Mouse (Mus musculus) CD8-positive naive resting alpha-beta T cell, adult 2 months (primary cell): ENCODE measurements around the gene Hoxc8.
A peak's percentile ranks its signal among the peaks of the same experiment; 100 is the strongest.

Source experiments
- DNase-seq, 2 experiments: peaks; one replicate each; pipeline ENCODE4 v3.0.0; 2022; ENCODE audit warnings: low read depth in 2 of 2, low spot score in 2 of 2

Gene Hoxc8

GRCm38 (mm10) chr15:102981379-102982288, 8.8 kb upstream of the Hoxc8 start:
- DNase-seq: no peak

DNA sequence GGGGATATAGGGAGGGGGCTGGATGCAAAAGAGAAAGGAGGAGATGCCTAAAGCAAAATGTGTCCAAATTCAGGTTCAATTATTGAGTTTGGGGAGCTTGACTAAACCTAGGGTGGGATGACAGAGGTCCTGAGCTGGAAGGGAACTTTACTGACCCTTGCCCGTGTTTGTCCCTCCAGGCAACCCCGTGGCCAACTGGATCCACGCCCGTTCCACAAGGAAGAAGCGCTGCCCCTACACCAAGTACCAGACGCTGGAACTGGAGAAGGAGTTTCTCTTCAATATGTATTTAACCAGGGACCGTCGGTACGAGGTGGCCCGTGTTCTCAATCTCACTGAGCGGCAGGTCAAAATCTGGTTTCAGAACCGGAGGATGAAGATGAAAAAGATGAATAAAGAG, 6.7 kb upstream of the Hoxc8 start:
- DNase-seq: no peak

DNA sequence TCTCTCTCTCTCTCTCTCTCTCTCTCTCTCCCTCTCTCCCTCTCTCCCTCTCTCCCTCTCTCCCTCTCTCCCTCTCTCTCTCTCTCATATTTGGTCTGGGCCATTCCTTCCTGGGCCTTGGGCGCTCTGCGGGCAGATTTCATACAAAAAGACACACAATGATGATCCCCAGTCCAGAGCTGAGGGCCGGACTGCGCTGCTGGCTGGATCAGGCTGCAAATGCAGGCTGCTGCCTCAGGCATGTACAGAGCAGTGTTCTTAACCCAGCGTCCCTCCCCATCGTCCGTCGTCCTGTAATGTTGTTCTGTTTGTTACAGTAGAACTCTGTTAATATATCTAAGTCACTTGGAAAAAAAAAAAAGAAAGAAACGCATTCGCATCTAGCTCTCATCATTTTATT, 5.9 kb upstream of the Hoxc8 start:
- no peak for DNase-seq

DNA sequence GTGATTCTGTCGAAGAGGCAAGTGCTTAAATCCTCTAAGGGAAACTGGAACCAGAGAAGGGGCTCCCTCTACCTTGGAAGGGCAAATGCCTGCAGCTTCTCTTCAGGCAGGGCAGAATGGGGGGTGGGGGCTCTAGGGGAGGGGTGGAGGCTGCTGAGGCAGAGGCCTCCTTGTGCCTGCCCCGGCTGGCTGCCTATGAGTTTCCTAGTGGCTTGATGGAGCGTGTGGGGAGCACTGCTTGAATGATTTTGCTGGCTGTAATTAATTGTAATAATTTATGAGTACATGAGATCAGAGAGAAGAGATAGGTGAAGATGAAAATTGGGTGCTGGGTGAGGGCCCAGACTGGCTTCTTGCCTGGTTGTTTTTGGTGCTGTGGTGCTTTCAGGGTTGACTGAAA, 5.5 kb upstream of the Hoxc8 start:
- no peak for DNase-seq

GRCm38 (mm10) chr15:102987124-102987833, 3.1 kb upstream of the Hoxc8 start:
- DNase-seq: peak; percentile 75 to 80

GRCm38 (mm10) chr15:102988078-102988477, 2.3 kb upstream of the Hoxc8 start:
- no peak for DNase-seq

GRCm38 (mm10) chr15:102991782-102992181, 1.4 kb downstream of the Hoxc8 start:
- no peak for DNase-seq

GRCm38 (mm10) chr15:102992206-102992605, 1.8 kb downstream of the Hoxc8 start:
- DNase-seq: no peak

DNA sequence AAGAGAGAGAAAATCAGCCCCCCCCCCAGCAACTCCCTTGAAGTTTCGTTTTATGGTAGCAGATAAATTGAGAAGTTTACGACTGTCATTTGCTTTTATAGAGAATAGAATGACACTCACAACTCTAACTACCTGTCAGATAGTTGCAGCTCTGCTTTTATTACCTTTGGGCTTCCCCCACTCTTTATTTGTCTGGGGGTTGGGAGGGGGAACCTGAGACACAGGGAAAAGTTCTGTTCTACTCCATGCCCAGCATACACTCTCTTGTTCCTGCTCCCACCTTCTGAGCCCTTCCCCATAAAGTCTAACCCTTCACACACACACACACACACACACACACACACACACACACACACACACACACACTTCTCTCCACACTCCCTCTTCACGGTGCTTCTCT, 2.5 kb downstream of the Hoxc8 start:
- DNase-seq: no peak

DNA sequence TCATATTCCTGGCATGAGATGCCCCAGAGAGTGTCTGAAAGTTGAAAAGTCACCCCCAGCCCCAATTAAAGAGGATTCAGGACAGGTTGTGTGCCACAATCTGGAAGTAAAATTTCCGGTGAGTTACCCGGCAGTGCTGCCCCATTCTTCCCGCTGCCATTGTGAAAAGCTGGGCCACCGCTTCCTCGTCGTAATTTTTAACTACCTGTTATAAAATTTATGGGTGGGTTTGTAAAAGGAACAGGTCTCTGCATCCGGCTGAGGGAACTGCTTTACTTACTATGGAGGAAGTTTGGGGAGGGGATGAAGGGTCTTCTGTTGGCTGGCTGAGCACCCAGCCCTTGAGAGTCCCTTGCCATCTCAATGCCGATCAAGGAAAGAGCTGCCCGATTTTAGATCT, 6.1 kb downstream of the Hoxc8 start:
- no peak for DNase-seq

- no peak for DNase-seq
Measured at GRCm38 (mm10) chr15:102997431-102997830, 7.0 kb downstream of the Hoxc8 start.

DNA sequence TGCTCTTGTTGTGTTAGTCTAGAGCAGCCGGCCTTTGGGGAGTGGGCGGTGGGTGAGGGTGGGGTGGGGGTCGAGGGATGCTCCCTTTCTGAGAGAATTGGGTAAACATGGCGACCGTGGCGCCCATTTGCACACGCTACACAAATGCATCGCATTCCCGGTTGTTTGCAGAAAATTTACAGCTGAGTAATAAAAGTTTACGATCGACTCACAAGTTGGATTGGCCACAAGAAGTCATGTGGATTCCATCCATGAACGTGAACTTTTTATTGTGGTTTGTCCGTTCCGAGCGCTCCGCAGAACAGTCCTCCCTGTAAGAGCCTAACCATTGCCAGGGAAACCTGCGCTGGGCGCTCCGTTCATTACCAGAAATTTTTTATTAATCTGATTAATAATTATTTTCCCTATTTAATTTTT, 7.5 kb downstream of the Hoxc8 start, which contains the start of gene Hoxc6:
Hoxc6 (plus strand) TSS at position 319 of the 417 bp plus-strand sequence.
- DNase-seq: no peak

DNA sequence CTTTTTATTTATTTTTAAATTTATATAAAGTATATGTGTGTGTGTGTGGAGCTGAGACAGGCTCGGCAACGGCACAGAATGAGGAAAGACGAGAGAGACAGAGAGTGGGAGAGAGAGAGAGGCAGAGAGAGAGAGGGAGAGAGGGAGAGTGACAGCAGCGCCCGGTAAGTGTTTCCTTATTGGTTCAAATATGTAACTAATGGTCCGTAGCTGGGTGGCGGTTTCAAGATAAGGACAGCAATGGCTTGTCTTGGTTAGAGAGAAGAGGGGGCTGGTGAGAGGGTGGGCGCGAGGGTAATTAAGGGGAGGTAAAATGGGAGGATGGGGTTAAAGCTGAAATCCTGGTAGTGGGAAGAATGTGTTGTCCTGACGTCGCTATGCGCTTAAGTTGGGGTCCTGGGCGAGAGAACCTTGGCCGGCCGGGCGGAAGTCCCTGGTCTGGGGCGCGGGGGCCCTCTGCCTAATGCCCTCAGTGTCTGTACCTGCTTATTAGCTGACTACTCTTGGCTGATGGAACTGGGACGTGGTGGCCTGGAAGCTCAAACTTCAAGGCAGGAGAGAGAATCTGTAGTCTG, 8.3 kb downstream of the Hoxc8 start:
- no peak for DNase-seq

DNA sequence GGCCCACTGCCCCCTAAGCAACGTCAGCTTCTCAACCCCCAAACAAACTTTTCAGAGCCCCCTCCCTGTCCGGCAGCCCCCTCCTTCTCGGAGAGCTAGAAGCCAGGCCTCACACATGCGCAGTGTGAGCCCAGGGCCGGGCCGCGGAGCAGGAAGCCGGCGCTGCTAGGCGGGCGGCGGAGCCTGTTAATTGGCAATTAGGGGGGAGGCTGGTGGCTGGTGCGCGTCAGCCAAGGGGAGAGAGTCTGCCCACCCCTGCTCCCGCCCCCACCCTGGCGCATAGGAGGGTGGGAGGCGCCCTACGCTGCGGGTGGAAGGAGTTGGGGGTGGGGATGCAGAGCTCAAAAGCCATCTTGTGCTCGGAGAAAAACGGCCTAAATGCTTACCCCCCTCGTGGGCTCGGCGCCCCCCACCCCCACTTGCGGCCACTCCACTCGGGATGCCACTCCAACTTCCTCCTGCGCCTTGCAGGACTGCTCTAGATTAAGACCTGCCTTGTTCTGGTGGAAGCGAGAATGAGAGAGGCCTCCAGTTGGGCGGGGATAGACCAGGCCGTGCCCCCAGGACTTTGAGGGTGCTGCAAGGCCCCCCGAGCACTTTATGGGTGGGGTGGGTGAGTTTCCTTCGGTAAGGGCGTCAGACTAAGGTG, 8.9 kb downstream of the Hoxc8 start:
- peak; percentile 57 to 63 for DNase-seq

DNA sequence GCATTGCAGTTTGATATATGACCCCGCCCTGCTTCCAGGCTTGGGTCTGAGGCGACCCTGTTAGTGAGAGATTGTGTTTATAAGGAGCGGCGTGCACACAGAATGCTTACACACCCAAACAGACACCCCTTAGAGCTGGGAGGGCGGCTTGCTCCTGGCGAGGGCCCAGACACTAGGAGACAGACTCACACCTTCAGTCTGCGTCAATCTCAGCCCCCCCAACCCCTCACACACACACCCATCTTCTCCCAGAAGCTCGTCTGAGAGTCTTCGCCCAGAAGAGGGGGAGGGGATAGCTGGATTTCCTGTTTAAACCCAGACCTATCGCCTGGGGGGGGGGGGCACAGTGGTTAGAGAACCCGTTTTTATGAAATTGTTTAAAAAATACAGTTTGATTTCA, 9.5 kb downstream of the Hoxc8 start:
- DNase-seq: no peak

DNA sequence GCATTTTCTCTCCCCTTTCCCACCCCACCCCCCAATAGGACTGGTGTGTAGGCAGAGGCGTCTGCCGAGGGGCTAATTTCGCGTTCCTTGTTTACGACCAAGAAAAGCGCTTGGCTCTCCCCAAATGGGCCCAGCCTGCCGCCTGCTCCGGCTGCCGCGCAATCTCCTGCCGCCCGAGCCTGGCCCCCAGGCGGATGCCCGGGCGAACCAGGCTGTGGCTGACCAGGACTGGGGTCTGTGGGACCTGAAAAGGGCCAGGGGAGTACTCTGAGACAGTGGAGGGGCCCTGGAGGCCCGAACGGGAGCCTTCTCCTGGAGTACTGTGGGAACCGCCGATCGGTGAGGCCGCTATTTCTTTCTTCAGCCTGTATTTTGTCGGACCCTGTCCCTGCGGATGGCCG, 10.1 kb downstream of the Hoxc8 start:
- no peak for DNase-seq

- no peak for DNase-seq
Measured at GRCm38 (mm10) chr15:103001370-103001769, 11.0 kb downstream of the Hoxc8 start.

DNA sequence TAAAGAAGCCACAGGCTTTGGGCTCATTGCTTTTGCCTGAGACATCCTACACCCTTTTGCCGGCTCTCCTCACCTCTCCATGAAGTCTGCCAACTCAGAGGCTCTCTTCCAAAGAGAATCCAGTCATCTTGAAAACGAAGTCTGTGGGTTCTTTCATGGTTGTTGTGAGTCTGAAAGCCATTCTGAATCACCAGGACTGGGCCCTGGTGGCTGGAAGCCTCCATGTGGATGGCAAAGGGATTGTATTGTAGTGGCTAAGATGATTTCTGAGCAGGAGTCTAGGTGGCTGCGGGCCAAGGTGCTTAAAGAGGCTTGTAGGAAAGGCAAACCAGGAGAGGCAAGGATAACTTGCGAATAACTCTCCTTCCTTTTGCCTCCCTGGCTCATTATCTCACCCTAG, 11.7 kb downstream of the Hoxc8 start:
- DNase-seq: no peak

DNA sequence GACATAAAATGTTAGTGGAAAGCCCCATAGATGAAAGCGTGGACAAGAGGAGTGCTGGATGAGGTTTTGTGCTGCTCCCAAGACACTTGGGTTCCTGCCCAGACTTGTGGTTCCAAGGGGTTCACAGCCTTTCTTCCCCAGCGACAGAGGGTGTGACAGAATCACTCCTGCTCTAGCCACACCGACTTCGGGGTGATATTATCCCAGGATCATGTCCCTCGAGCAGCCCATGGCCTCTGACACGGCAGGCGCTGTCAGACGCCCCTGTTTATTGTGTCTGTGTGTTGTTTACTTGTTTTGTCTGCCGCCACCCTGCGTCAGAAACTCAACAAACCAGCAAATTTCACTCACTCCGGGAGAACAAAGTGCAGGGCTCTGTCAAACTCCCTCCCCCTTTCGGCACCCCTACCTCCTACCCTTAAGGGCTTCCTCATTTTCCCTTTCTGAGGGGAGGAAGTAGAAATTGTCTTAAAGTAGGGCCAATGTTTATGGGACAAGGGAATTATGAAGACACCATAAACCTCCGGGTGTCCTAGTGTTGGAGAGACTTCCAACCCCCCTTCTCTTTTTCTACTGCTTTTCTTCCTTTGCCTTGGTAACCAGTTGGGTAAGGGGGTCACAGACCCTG, 12.5 kb downstream of the Hoxc8 start:
- no peak for DNase-seq

GRCm38 (mm10) chr15:103005308-103005707, 14.9 kb downstream of the Hoxc8 start:
- DNase-seq: no peak

GRCm38 (mm10) chr15:103005797-103006196, 15.4 kb downstream of the Hoxc8 start:
- no peak for DNase-seq
